Mouse (Mus musculus): Measurements from ENCODE around the gene Snx29. TPM values are rescaled to one million over a fixed set of nuclear protein-coding genes. Genes with fewer than 3 reads are reported as not detected.

Snx29 gene
- total RNA-seq, 4 experiments from 2014 or later: 25.0 to 29.6 (median 27.8) TPM

DNA sequence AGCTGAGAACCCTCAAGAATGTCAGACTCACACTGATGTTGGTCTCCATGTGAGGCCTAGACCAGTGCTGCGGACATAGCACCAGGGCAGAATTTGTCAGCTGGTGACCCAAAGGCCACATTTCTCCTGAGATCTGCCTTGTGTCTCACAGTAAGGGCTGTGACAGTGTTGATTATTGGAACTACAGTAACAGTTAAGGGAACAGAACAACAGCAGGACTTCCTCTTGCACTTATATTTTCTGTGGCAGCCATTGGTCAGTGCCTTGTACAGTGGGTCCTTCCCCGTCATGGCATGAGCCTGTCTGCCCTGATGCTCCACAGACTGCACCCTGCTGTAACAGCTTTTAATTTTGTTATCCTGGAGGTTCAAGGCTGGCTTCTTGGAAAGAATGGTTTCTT, 403.2 kb downstream of the Snx29 start:
- DNase-seq (ENCODE audit: low spot score in 2 of 2): no peak

DNA sequence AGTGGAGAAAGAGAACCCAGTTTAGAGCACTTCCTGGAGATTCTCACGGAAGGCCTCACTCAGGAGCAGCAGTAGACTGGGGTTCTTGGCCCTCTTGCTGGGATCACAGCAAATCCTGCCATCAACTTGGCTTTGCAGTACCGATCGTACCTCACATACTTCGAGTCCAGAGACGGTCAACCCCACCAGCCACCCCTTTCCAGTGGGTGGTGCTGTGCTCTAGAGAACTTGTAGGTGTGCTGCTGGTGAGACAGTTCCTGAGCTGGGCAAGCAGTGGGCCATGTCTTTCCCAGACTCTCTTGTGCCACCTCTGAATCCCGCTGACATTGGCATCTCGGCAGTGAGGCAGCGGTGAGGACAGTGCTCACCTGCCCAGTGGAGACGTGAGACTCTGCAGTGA, 404.6 kb downstream of the Snx29 start:
- no peak for DNase-seq (ENCODE audit: low spot score in 2 of 2)

GRCm38 (mm10) chr16:11728131-11728530, 405.4 kb downstream of the Snx29 start:
- DNase-seq (ENCODE audit: low spot score in 2 of 2): no peak

GRCm38 (mm10) chr16:11728627-11729026, 405.9 kb downstream of the Snx29 start:
- DNase-seq (ENCODE audit: low spot score in 2 of 2): no peak

DNA sequence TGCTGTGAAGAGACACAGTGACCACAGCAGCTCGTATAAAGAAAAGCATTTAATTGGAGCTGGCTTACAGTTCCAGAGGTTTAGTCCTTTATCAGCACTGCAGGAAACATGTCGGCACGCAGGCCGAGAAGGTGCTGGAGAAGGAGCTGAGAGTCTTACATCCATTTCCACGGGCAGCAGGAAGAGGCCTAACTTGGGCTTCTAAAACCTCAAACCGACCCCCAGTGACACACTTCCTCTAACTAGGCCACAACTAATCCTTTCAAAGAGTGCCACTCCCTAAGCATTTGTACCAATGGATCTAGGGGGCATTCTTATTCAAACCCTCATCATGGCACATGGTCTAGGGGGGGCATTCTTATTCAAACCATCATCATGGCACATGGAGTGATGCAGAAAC, 406.4 kb downstream of the Snx29 start:
- DNase-seq (ENCODE audit: low spot score in 2 of 2): no peak

- DNase-seq (ENCODE audit: low spot score in 2 of 2): no peak
These were observed 407.1 kb downstream of the Snx29 start for GRCm38 (mm10) chr16:11729815-11730214.

- no peak for DNase-seq (ENCODE audit: low spot score in 2 of 2)
These were observed 408.4 kb downstream of the Snx29 start for GRCm38 (mm10) chr16:11731014-11731535.

DNA sequence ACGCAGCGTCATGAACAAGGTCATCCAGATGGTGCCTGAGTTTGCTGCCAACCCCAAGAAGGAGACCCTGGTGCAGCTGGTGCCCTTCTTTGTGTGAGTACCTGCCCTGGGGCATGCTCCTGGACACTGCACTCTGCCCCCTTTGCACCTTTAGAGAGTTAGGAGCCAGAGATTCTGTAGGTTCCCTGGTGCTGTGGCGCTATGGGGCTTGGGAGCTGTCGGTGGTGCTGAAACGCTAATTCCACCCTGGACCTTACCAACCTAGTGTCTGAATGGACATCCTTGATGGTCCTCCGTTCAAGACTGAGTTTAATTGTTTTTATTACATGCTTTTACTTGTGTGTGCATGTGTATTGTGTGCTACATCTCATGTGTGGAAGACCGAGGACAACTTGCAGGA, 415.6 kb downstream of the Snx29 start:
- no peak for DNase-seq (ENCODE audit: low spot score in 2 of 2)

GRCm38 (mm10) chr16:11741951-11742350, 419.2 kb downstream of the Snx29 start:
- DNase-seq (ENCODE audit: low spot score in 2 of 2): no peak

DNA sequence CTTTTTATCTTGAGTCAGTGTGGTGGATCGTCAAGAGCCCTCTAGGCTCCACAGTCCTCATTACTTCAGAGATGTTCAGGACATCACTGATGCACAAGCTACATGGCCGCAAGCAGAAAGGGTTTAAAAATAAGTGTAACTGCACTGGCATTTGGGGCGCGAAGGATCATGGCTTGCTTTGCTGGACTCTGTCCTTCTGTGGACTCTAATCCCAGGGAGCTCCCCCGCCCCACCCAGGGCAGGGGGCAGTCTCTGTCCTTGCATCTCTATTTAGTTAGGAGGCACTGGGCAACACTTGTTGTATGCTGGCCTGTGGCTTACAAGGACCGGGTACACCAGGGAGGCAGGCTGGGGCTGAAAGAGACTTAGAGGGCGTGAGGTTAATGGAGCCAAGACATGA, 419.6 kb downstream of the Snx29 start:
- DNase-seq (ENCODE audit: low spot score in 2 of 2): no peak

DNA sequence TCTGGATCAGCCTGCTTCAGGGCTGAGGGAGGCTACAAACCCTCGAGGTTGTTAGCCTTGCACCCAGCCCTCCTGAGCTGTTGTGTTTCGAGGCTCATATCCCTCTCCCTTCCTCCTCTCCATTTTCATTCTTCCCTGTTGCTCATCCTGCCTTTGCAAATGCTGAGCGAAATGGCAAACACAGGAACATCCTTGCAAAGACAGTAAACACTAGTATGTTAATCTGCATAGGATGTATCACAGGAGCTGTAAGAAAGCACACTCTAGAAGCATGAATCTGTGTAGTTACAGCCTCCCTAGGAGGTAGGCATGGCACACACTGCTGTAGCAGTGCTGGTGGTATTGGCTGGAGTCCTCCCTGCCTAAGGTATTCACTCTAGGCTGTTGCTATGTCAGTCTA, 420.3 kb downstream of the Snx29 start:
- DNase-seq (ENCODE audit: low spot score in 2 of 2): no peak

GRCm38 (mm10) chr16:11743724-11744123, 421.0 kb downstream of the Snx29 start:
- no peak for DNase-seq (ENCODE audit: low spot score in 2 of 2)

GRCm38 (mm10) chr16:11746036-11746435, 423.3 kb downstream of the Snx29 start:
- no peak for DNase-seq (ENCODE audit: low spot score in 2 of 2)

DNA sequence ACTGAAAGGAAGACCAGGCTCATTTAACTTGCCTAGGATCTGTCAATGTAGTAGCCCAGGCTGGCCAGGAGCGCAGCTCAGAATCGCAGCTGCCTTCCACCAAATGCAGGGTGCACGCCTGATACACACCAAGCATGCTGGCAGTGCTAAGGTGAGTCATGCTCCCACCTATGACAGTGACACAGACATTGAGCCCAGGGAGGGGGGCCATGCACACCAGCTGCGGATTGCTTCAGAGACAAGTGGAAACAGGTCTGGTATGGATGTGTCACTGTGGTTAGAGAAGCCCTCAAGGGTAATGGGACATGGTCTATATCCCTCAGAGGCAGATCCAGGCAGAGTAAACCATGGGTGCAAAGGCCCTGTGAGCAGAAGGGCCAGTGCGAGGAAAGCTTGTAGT, 425.2 kb downstream of the Snx29 start:
- no peak for DNase-seq (ENCODE audit: low spot score in 2 of 2)

- no peak for DNase-seq (ENCODE audit: low spot score in 2 of 2)
These were observed 426.4 kb downstream of the Snx29 start for GRCm38 (mm10) chr16:11749111-11749510.

DNA sequence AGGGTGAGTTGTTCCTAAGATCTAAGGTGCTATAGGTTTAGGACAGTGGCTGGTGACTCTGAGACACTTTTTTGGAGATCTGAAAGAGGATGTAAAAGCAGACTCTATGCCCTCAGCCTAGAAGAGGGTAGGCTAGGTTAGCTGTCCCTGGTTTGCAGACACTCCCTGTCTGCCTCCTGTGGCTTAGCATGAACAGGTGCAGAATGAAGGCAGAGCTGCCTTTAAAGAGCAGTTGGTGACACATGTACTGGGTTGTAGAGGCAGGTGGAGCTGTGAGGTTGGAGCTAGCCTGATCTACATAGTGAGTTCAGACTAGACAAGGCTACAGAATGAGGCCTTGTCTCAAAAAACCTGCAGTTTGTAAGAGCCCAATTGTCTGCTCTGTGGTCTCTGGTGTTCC, 427.9 kb downstream of the Snx29 start:
- no peak for DNase-seq (ENCODE audit: low spot score in 2 of 2)

GRCm38 (mm10) chr16:11752557-11752956, 429.8 kb downstream of the Snx29 start:
- no peak for DNase-seq (ENCODE audit: low spot score in 2 of 2)

DNA sequence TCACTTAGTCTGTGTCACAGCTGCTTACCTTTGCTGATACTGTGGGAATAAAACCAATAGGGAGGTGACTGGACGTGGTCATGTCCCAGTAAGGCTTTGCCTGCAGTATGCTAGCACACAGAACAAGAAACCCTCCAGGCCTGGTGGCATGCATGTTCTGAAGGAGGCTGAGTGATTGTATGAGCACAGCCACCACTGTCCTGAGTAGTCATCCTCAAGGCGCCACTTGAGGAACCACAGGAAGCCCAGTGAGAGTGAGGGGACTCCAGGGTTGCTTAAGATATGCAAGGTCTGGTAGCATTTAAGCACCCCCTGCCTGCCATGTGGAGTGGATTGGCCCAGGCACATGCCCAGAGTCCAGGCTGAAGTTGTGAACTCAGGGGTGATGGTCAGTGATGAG, 430.8 kb downstream of the Snx29 start:
- no peak for DNase-seq (ENCODE audit: low spot score in 2 of 2)

DNA sequence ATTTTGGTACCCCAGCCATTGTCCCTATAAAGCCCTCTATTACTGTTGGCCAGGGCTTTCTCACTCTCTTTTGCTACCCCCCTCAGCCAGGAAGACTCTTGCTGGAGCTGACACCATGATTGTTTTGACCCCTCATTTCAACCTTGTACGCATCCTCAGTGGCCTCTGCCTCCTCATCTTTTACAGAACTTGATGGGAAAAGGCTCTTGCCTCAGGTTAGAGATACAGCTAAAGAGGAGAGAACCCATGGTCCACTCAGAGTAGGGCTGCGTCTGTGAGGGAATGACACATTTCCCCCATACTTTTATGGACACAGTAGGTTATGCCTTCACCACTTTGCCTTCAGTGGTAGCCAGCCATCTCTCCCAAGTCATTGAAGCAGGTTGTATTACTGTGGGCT, 431.4 kb downstream of the Snx29 start:
- DNase-seq (ENCODE audit: low spot score in 2 of 2): no peak

DNA sequence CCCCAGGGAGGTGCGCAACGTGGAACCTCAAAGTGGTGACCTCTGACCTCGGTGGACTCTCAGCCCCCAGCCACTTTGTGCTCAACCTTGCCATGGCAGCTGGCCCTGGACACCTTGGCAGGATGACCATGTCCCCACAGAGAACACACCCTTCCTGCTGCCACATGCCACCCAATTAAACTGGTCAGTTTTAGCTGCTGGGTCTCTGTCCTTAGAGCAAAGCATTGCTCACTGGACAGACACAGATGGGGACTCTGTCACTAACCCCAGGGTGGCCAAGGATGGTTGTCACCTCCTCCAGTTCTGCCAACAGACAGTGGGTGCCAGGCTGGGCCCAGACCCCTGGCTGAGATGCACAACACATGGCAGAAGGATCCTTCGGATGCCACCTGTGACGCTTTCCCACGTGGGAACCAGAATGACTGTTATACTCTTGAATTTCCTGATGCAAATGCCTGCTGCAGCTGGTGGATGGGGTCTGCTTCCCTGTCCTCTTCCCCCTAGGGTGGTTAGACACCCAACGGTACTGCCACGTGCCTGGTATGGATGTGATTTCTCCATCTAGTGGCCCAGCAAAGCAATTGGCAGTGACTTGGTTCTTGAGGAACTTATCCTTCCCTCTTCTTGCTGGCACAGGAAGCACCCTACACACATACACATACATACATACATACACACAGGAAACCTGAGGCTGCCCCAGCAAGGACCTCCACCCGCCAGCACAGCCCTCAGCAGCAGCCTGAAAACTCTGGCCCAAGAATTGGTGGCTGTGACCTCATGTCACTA, 432.8 kb downstream of the Snx29 start:
- no peak for DNase-seq (ENCODE audit: low spot score in 2 of 2)

DNA sequence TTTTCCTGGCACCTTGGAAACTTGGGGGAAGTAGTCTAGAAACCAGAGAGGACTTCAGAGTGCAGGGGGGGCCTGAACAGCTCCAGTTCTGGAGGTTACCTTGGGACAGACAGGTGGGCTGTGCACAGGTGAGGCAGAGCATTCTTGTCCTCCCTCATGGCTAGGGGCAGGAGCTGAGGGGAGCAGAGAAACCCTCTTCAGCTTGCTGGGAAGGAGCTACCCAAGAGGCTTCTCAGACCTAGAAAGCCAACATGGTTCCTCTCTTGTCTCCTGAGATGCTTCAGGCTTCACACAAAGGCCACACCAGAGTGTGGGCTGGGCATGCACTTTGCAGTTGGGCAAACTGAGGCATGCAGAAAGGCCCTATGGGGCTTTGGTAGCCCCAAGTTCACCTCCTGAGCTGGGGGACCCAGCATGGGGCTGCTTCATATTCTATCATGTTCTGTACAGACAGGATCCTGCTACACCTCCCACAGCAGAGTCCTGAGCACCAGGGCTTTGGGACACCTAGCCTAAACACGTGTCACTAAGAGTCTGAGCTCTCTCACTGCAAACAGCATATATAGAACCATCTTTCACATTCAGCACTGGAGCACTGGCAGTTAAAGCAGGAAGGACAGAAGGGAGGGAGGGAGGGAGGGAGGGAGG, 434.0 kb downstream of the Snx29 start:
- DNase-seq (ENCODE audit: low spot score in 2 of 2): no peak

DNA sequence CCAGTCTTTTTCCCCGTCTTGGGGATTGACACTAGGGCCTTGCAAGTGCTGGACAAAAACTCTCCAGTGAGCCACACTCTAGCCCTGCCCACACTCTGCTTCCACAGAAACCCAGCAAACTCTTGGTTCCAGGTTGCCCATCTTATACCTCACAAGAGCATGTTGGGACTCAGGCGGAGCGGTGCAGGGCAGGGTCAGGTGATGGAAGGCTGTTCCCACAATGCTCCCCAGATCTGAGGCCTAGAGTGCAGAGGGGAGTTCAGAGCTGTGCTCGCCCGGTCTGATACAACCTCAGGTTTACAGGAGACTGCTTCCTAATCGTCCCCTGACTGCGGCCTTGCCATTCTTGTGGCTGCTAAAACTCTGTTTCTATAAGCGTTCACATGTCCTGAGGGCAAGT, 434.8 kb downstream of the Snx29 start:
- DNase-seq (ENCODE audit: low spot score in 2 of 2): no peak

DNA sequence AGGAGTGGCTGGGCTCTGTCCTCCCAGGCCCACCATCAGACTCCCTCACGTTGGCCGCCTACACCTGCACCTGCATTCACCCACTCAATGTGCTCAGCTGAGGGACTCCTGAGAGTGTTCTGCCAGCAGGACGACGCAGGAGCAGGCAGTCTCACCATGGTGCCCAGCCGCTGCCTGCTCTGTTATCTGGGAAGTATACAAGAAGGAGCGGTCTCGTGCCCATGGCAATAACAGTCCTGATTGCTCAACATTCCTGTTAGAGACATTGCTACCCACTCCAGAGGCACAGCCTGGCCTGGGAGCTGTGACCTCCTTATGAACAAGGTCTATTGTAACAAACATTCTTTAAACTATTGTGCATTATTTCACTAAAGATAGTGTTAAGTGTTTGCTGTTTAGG, 435.2 kb downstream of the Snx29 start:
- no peak for DNase-seq (ENCODE audit: low spot score in 2 of 2)

Measured in left cerebral cortex, adult 8-10 months (tissue).